Mouse (Mus musculus) midbrain, embryonic 14.5 days (tissue): Measurements from ENCODE around the gene Efemp1. TPM values are rescaled to one million over a fixed set of nuclear protein-coding genes. Genes with fewer than 3 reads are reported as not detected.

Experiments
- ATAC-seq: fragments of 200-750 bp; cut with Nextera tagmentation; 2 replicates; pipeline ENCODE4 v1.8.0; 2017; ENCODE audit warnings: moderate number of reproducible peaks, moderate library complexity; ENCODE audit not compliant: low FRiP score, low TSS enrichment
- DNase-seq: peaks from one replicate; pipeline ENCODE4 v3.0.0-alpha.2; 2015
- H3K27ac ChIP-seq: fragments of 300-500 bp; sonication (generic); replicated peaks from 2 replicates; pipeline ENCODE4 v1.5.1; 2014; ENCODE audit warnings: mild to moderate bottlenecking, low read depth, low read length, moderate library complexity
- H3K27me3 ChIP-seq: fragments of 300-500 bp; sonication (generic); 2 replicates; pipeline ENCODE4 v1.6.1; 2014; ENCODE audit warnings: low read length, control low read depth, mixed read lengths; ENCODE audit not compliant: control insufficient read depth, insufficient read depth
- H3K36me3 ChIP-seq: fragments of 300-500 bp; sonication (generic); 2 replicates; pipeline ENCODE4 v1.6.1; 2014; ENCODE audit warnings: low read length, control low read depth; ENCODE audit not compliant: control insufficient read depth, insufficient read depth
- H3K4me1 ChIP-seq: fragments of 300-500 bp; sonication (generic); 2 replicates; pipeline ENCODE4 v1.6.1; 2014; ENCODE audit warnings: mild to moderate bottlenecking, antibody characterized with exemption, low read length, control low read depth; ENCODE audit not compliant: control insufficient read depth, insufficient read depth
- H3K4me2 ChIP-seq: fragments of 300-500 bp; sonication (generic); 2 replicates; pipeline ENCODE4 v1.6.1; 2014; ENCODE audit warnings: mild to moderate bottlenecking, low read length, moderate library complexity
- H3K4me3 ChIP-seq: fragments of 300-500 bp; sonication (generic); replicated peaks from 2 replicates; pipeline ENCODE4 v1.5.1; 2014; ENCODE audit warnings: low read depth, low read length
- H3K9ac ChIP-seq: fragments of 300-500 bp; sonication (generic); replicated peaks from 2 replicates; pipeline ENCODE4 v1.6.1; 2014; ENCODE audit warnings: mild to moderate bottlenecking, low read length, moderate library complexity
- H3K9me3 ChIP-seq: fragments of 300-500 bp; sonication (generic); 2 replicates; pipeline ENCODE4 v1.6.1; 2016; ENCODE audit warnings: low read length, control low read depth, mixed read lengths; ENCODE audit not compliant: control insufficient read depth
- WGBS: fragments of 180-500 bp; shearing (Covaris S2); extraction: QIAGEN DNeasy Blood & Tissue Kit; methylation state at CpG from one replicate; pipeline ENCODE4 v1.1.7; 2014; 5-methylcytosine and 5-hydroxymethylcytosine counted together
- polyA plus RNA-seq: library from polyadenylated mRNA; unstranded; fragments of >200 nt; fragmentation: Nextera tagmentation; extraction: Ambion mirVana; gene quantifications from 2 replicates; pipeline ENCODE4 v1.2.1, GENCODE M21; 2014

Gene Efemp1
- polyA plus RNA-seq, 1 experiment from 2014 or later, result 3.6 TPM

- H3K4me2 ChIP-seq, result no peak overlapping the region
- ATAC-seq (no peak), DNase-seq (no peak)
- H3K9me3 ChIP-seq, result no peaks in the 10 kb centered on the region
- H3K9ac ChIP-seq, result no peak overlapping the region
- no peaks in the 10 kb centered on the region for H3K27me3 ChIP-seq
- 0 out of 2 replicates have a peak, but pooled peaks cover 3% of the 10 kb centered on the region for H3K4me1 ChIP-seq
- H3K36me3 ChIP-seq, result no peaks in the 10 kb centered on the region
- H3K27ac ChIP-seq, result no peak overlapping the region
- WGBS, result 84% methylated on average over 2 of the region's 2 CpGs
- no peak overlapping the region for H3K4me3 ChIP-seq
These were observed 51.6 kb downstream of the Efemp1 start for GRCm38 (mm10) chr11:28904596-28904995.

- DNase-seq, result no peak
- Histone ChIP-seq H3K4me2 (no peak overlapping the region), H3K4me1 (0 out of 2 replicates have a peak, but pooled peaks cover 3% of the 10 kb centered on the region), H3K36me3 (no peaks in the 10 kb centered on the region), H3K27ac (no peak overlapping the region), H3K27me3 (no peaks in the 10 kb centered on the region), H3K9me3 (no peaks in the 10 kb centered on the region), H3K4me3 (no peak overlapping the region), H3K9ac (no peak overlapping the region)
- ATAC-seq, result no peak
- WGBS, result 73% methylated on average over 3 of the region's 3 CpGs
These were observed 53.3 kb downstream of the Efemp1 start for GRCm38 (mm10) chr11:28906288-28906687.

DNA sequence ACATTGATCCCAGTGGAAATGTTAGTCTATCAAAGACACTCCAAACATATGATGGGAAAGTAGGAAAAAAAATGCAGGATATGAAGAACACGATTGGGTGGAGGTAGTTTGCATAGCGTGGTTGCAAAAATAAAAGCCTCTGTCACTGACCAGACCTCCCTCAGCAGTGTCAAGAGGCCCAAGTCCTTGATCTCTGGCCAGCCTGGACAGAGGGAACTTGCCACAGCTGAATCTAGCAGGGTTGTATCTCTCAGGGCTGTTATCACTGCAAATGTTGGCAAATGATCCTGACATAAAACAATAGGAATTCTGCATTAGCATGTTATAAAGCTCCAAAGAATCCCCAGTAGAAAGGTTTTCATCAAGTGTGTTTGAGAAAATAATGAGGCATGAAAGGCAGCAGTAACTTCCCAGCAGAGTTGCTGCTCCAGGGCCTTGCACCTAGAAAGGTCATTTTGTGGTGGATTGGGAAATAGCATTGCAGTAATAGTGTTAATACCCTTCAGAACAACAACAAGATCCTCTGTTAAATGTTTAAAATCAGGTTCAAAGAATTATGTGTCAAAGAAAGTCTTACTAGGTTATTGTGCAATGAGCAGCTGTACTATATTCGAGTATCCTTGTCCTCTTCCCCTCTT lies 56.0 kb downstream of the Efemp1 start:
- H3K9ac ChIP-seq, result no peak overlapping the region
- H3K9me3 ChIP-seq, result no peaks in the 10 kb centered on the region
- H3K27me3 ChIP-seq, result no peaks in the 10 kb centered on the region
- no peak overlapping the region for H3K4me2 ChIP-seq
- 0 out of 2 replicates have a peak, but pooled peaks cover 3% of the 10 kb centered on the region for H3K4me1 ChIP-seq
- 48% methylated on average over 3 of the region's 3 CpGs for WGBS
- no peak overlapping the region for H3K27ac ChIP-seq
- H3K36me3 ChIP-seq, result no peaks in the 10 kb centered on the region
- H3K4me3 ChIP-seq, result no peak overlapping the region
- no peak for ATAC-seq
- DNase-seq, result no peak

- Histone ChIP-seq H3K27ac (no peak overlapping the region), H3K4me1 (0 out of 2 replicates have a peak, but pooled peaks cover 3% of the 10 kb centered on the region), H3K4me2 (no peak overlapping the region), H3K4me3 (no peak overlapping the region), H3K27me3 (no peaks in the 10 kb centered on the region), H3K9me3 (no peaks in the 10 kb centered on the region), H3K9ac (no peak overlapping the region), H3K36me3 (no peaks in the 10 kb centered on the region)
- ATAC-seq, result no peak
- no peak for DNase-seq
- WGBS, result 87% methylated on average over 3 of the region's 3 CpGs
These were observed 59.6 kb downstream of the Efemp1 start for GRCm38 (mm10) chr11:28912469-28913138.

DNA sequence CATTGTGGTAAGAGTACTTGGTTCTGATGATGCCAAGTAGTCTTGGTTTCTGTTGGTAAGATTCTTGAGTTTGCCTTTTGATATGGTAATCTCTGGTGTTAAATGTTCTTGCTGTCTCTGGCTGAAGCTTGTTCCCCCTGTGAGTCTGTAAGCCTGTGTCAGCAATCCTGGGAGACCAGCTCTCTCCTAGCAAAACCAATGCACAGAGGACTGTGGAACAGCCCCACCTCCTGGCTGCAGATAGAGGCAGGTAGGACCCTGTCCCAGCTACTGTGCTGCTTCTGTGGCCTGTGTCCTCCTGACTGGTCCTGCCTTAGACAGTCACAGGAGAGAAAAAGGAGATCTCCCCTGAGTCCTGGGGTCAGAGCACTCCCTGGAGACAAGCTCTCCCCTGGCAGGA lies 81.4 kb downstream of the Efemp1 start:
- Histone ChIP-seq H3K4me3 (no peak overlapping the region), H3K9ac (no peak overlapping the region), H3K27me3 (no peaks in the 10 kb centered on the region), H3K4me1 (no peaks in the 10 kb centered on the region), H3K9me3 (no peaks in the 10 kb centered on the region), H3K4me2 (no peak overlapping the region), H3K27ac (no peak overlapping the region), H3K36me3 (no peaks in the 10 kb centered on the region)
- no peak for DNase-seq
- ATAC-seq, result no peak

DNA sequence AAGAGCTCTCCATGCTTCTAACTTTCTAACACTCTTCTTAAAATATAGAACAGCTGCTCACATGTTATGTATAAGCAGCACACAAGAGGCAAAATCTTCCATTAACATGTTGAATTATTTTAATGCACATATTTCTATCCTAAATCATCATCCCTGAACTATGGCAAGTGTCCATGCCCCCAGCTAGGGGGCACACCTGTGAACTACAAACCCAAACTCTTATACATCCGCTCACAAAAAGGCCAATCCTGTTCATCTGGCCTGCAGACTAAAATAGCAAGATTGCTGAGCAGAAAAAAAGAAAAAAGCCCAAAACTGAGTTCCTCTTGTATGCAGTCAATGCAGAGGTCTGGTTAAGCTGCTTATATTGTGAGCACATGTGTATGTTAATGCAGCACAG lies 86.6 kb downstream of the Efemp1 start:
- no peak for DNase-seq
- Histone ChIP-seq H3K27ac (no peak overlapping the region), H3K9me3 (no peaks in the 10 kb centered on the region), H3K4me1 (no peaks in the 10 kb centered on the region), H3K27me3 (no peaks in the 10 kb centered on the region), H3K4me3 (no peak overlapping the region), H3K4me2 (no peak overlapping the region), H3K36me3 (no peaks in the 10 kb centered on the region), H3K9ac (no peak overlapping the region)
- WGBS, result 80% methylated on average over 1 of the region's 1 CpGs
- no peak for ATAC-seq

GRCm38 (mm10) chr11:28951586-28952210 lies 98.7 kb downstream of the Efemp1 start:
- H3K4me2 ChIP-seq, result no peak overlapping the region
- H3K27ac ChIP-seq, result no peak overlapping the region
- ATAC-seq (no peak), DNase-seq (no peak)
- H3K27me3 ChIP-seq, result no peaks in the 10 kb centered on the region
- WGBS, result 64% methylated on average over 2 of the region's 2 CpGs
- H3K9me3 ChIP-seq, result no peaks in the 10 kb centered on the region
- H3K4me3 ChIP-seq, result no peak overlapping the region
- no peaks in the 10 kb centered on the region for H3K36me3 ChIP-seq
- no peaks in the 10 kb centered on the region for H3K4me1 ChIP-seq
- no peak overlapping the region for H3K9ac ChIP-seq

- Histone ChIP-seq H3K4me2 (no peak overlapping the region), H3K27me3 (no peaks in the 10 kb centered on the region), H3K27ac (no peak overlapping the region), H3K4me1 (no peaks in the 10 kb centered on the region), H3K9me3 (no peaks in the 10 kb centered on the region), H3K4me3 (no peak overlapping the region), H3K36me3 (no peaks in the 10 kb centered on the region), H3K9ac (no peak overlapping the region)
- no peak for ATAC-seq
- DNase-seq, result no peak
- WGBS, result 58% methylated on average over 6 of the region's 6 CpGs
These were observed 101.8 kb downstream of the Efemp1 start for GRCm38 (mm10) chr11:28954673-28955304.
